Mouse (Mus musculus) kidney, adult 18-20 months (tissue): ENCODE measurements around the gene Egfl8.

Source experiments
- DNase-seq: peaks from one replicate; pipeline ENCODE4 v3.0.0; 2021

The Egfl8 gene

GRCm38 (mm10) chr17:34593752-34594525 lies 21.8 kb downstream of the Egfl8 start:
- no peak for DNase-seq

- peak; percentile 42 for DNase-seq
Observed at GRCm38 (mm10) chr17:34592581-34593549, 22.9 kb downstream of the Egfl8 start.

- peak; percentile 86 for DNase-seq
Observed at GRCm38 (mm10) chr17:34591994-34592375, 23.8 kb downstream of the Egfl8 start.

- DNase-seq: peak; percentile 44
Observed at GRCm38 (mm10) chr17:34591029-34591993, 24.5 kb downstream of the Egfl8 start, which contains the start of gene Pbx2. Pbx2 (plus strand) TSS chr17:34591266.

GRCm38 (mm10) chr17:34590154-34590987 lies 25.4 kb downstream of the Egfl8 start:
- DNase-seq: no peak

GRCm38 (mm10) chr17:34589681-34590101 lies 26.1 kb downstream of the Egfl8 start, which contains the start of gene Gpsm3:
Gpsm3 (plus strand) TSS chr17:34589806.
- DNase-seq: peak; percentile 49

DNA sequence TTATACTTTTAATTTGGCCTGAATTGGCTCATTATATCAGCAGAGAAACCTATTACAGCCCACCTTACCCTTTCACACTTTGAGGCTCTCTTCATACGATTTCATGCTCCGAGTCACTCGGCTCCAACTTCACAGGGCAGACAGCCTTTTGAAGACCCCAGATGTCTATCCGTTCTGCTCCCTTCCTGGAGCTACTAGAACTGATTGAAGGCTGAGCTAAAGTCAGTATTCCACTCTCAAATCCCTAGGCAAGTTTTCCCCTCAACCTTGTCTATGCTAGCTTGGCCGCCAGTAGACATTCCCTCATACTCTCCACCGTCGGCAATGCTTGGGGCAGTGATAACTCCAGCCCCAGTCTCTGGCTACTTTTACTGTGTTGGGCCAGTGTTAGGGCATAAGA lies 26.6 kb downstream of the Egfl8 start:
- DNase-seq: no peak

GRCm38 (mm10) chr17:34588767-34589166 lies 27.0 kb downstream of the Egfl8 start:
- no peak for DNase-seq

DNA sequence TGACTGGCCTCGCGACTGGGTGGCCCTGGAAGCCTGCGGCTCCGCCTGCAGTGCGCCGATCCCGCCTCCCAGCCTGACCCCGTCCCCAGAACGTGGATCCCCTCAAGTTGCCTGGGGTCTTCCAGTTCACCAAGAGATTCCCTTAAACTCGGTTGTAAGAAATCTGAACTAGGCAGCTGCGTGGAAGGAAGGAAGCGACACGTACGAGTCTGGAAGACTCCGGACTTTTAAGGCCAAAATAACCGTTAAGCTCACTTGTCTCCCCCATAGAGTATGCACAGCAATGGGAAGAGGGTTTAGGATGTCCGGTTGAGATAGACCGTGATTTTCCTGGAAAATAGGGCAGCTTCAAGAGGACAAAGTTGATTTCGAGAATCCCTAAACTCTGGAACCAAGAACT lies 28.0 kb downstream of the Egfl8 start:
- DNase-seq: no peak

DNA sequence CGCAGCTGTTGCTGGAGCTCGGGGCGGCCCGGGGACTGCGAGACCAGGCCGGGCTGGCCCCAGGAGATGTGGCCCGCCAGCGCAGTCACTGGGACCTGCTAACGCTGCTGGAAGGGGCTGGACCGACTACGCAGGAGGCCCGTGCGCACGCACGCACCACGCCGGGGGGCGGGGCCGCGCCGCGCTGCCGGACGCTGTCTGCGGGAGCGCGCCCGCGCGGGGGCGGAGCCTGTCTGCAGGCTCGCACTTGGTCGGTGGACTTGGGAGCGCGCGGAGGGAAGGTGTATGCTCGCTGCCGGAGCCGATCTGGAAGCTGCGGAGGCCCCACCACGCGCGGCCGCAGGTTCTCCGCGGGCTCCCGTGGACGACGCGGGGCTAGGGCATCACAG lies 28.4 kb downstream of the Egfl8 start:
- peak; percentile 99 for DNase-seq

- DNase-seq: peak; percentile 73
Observed at GRCm38 (mm10) chr17:34586796-34587422, 28.9 kb downstream of the Egfl8 start.

DNA sequence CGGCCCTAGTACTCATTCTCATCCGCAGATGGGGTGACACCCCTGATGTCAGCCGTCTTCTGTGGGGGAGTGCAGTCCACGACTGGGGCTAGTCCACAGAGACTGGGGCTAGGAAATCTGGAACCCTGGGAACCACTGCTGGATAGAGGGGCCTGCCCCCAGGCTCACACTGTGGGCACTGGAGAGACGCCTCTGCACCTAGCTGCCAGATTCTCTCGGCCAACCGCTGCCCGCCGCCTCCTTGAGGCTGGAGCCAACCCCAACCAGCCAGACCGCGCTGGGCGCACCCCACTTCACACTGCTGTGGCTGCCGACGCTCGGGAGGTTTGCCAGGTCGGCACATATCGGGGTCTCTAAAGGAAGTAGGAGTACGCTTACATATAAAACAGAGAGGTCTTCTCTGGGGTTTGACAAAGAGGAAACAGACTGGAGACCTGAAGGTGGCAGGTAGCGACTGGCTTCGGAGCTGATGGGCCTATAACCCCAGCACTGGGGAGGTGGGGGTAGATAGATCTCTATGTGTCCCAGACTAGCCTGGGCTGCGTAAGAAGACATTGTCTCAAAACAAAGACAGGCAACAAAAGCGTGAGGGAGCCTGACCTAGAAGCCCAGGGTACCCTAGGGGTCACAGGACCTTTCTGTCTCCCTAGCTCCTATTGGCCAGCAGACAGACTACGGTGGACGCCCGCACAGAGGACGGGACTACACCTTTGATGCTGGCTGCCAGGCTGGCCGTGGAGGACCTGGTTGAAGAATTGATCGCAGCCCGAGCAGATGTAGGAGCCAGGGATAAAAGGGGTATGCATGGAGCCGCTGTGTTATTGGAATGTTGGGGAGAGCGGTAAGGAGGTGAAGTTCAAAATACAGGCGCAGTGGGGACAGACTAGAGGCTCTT lies 29.6 kb downstream of the Egfl8 start:
- no peak for DNase-seq

DNA sequence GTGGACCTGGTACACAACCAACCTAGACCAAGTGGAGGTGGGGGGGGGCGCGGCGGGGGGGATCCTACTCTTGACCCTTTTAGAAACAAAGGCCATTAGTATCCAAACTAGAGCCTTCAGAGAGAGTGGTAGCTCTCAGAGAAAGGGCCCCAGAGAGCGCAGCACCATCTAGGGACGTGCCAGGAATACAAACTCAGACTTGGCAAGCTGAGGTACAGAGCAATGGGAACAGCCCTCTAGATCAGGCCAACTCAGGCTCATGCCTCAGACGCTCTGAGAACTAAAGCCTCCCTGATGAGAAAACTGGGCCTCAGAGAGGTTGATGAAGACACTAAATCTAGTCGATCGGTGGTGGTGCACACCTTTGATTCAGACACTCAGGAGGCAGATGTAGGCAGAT lies 30.6 kb downstream of the Egfl8 start:
- no peak for DNase-seq

DNA sequence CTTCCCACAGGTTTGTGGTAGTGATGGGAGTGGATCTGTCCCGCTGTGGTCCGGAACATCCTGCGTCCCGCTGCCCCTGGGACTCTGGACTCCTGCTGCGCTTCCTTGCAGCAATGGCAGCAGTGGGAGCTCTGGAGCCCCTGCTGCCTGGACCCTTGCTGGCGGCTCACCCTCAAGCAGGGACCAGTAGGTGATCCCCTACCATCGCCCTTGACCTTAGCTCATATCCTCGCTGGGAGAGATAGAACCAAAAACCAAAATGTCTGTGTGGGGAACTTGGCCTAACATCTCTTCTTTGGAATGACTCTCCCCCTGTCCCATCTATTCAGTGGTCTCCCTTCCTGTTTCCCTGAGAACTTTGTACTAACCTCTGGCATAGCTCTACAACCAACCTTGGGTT lies 32.0 kb downstream of the Egfl8 start:
- no peak for DNase-seq

DNA sequence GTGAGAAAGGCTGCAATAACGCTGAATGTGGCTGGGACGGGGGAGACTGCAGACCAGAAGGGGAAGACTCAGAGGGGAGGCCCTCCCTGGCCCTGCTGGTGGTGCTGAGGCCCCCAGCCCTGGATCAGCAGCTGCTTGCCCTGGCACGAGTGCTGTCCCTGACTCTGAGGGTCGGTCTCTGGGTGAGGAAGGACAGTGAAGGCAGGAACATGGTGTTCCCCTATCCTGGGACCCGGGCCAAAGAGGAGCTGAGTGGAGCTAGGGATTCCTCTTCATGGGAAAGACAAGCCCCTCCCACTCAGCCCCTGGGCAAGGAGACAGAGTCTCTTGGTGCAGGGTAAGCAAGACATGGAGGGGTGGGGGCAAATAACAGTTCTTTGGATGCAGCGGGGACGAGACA lies 32.4 kb downstream of the Egfl8 start:
- no peak for DNase-seq

DNA sequence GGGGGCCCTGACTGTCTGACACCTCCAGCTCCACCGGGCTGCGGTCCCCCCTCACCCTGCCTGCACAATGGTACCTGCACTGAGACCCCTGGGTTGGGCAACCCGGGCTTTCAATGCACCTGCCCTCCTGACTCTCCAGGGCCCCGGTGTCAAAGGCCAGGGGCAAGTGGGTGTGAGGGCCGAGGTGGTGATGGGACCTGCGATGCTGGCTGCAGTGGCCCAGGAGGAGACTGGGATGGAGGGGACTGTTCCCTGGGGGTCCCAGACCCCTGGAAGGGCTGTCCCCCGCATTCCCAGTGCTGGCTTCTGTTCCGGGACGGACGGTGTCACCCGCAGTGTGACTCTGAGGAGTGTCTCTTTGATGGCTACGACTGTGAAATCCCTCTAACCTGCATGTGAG lies 33.2 kb downstream of the Egfl8 start:
- no peak for DNase-seq

- no peak for DNase-seq
Observed at GRCm38 (mm10) chr17:34578070-34578469, 37.7 kb downstream of the Egfl8 start.

DNA sequence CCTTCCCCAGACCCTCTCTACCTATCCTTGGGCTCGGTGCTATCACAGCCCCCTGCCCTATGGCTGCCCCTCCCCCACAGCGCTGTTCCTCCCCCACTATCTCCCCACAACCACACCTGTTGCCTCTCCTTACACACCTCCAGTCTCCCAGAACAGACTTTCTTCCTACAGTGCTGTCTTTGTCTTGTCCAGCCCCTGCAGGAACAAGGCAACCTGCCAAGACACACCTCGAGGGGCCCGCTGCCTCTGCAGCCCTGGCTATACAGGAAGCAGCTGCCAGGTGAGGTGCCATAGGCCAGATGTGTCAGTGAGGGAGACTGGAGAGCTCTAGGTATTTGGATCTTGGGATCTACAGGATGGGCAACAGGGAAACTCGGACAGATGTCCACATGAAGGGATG lies 39.2 kb downstream of the Egfl8 start:
- no peak for DNase-seq

DNA sequence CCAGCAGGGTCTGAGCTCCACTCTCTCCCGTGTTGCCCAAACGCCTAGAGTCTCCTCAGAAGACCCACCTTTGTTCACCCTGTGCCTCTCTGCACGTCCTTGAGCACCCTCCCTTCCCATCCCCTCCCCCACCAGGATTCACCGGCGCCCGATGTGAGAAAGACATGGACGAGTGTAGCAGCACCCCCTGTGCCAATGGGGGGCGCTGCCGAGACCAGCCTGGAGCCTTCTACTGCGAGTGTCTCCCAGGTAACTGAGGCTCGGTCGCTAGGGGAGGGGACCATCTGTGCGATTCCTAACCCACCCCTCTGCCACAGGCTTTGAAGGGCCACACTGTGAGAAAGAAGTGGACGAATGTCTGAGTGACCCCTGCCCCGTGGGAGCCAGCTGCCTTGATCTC lies 43.4 kb downstream of the Egfl8 start:
- DNase-seq: no peak

DNA sequence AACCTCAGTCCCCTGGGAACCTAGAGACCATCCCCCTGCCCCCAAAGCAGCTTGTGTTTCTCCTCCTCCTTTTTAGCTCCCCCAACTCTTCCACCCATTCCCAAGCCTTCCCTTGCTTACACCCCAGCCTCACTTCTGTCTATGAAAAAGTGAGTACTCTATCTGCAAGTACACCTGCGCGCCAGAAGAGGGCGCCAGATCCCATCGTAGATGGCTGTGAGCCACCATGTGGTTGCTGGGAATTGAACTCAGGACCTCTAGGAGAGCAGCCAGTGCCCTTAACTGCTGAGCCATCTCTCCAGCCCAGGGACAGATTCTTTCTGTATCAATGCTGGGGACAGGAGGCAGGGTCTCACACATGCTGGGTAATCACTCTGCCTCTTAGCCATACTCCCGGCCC lies 43.9 kb downstream of the Egfl8 start:
- DNase-seq: no peak
